Mouse (Mus musculus) ES-Bruce4 (cell line): ENCODE measurements at regions not wholly inside any gene's neighbourhood (a gene's known extent, or its start where the extent isn't known, plus 50 kb on each side); places are given as distances from the start of the nearest gene placed in this dataset.

Experiments used
- CTCF ChIP-seq: IDR thresholded peaks from one replicate; pipeline ENCODE4 v1.8.1; 2011; ENCODE audit warnings: low read depth, low read length
- POLR2A ChIP-seq: IDR thresholded peaks from one replicate; pipeline ENCODE4 v1.8.1; 2011; ENCODE audit warnings: low read length; ENCODE audit not compliant: insufficient read depth

- TF ChIP-seq CTCF (no peak), POLR2A (no peak)
Observed at GRCm38 (mm10) chr13:44175300-44176036, 390.9 kb downstream of the Cd83 start.
